Mouse (Mus musculus) MEL (cell line): ENCODE results near the gene Zbtb38. TPM values are rescaled to one million over a fixed set of nuclear protein-coding genes. Genes with fewer than 3 reads are reported as not detected.
A peak's percentile ranks its signal among the peaks of the same experiment; 100 is the strongest.

Experiments used
- DNase-seq: peaks from one replicate; pipeline ENCODE4 v3.0.0; 2011; ENCODE audit warnings: low read depth, low spot score
- H3K27ac ChIP-seq: 2 replicates; pipeline ENCODE4 v1.5.1; 2012; ENCODE audit warnings: low read depth, mild to moderate bottlenecking, control low read depth, low read length, moderate library complexity; ENCODE audit not compliant: control insufficient read depth
- H3K27me3 ChIP-seq, 2 experiments: fragments of 150-350 bp in 1 of 2; sonication (generic) in 1 of 2; 2 replicates each; pipeline ENCODE4 v1.6.1; 2012; ENCODE audit warnings: low read length in 2 of 2, mild to moderate bottlenecking in 2 of 2, improper control_type of control experiment in 1 of 2, moderate library complexity in 1 of 2; ENCODE audit not compliant: insufficient read depth in 2 of 2, control insufficient read depth in 1 of 2
- H3K36me3 ChIP-seq, 2 experiments: 2 replicates each; pipeline ENCODE4 v1.6.1; 2012 to 2014; ENCODE audit warnings: low read length in 2 of 2, improper control_type of control experiment in 1 of 2, inconsistent platforms in 1 of 2, mild to moderate bottlenecking in 1 of 2; ENCODE audit not compliant: insufficient read depth in 2 of 2, control insufficient read depth in 1 of 2
- H3K4me1 ChIP-seq, 2 experiments: fragments of 150-350 bp in 1 of 2; sonication (generic) in 1 of 2; 2 replicates each; pipeline ENCODE4 v1.6.1; 2012; ENCODE audit warnings: low read length in 2 of 2, improper control_type of control experiment in 1 of 2, mild to moderate bottlenecking in 1 of 2; ENCODE audit not compliant: insufficient read depth in 2 of 2, control insufficient read depth in 1 of 2
- H3K4me3 ChIP-seq, 2 experiments: fragments of 150-350 bp in 1 of 2; sonication (generic) in 1 of 2; 2 replicates each; pipeline ENCODE4 v1.5.1; 2012; ENCODE audit warnings: low read depth in 2 of 2, low read length in 2 of 2, mild to moderate bottlenecking in 2 of 2, moderate library complexity in 2 of 2, control low read depth in 1 of 2, improper control_type of control experiment in 1 of 2; ENCODE audit not compliant: control insufficient read depth in 1 of 2, insufficient read depth in 1 of 2
- H3K79me2 ChIP-seq: 2 replicates; pipeline ENCODE4 v1.6.1; 2012; ENCODE audit warnings: mild to moderate bottlenecking, low read length, moderate library complexity; ENCODE audit not compliant: control insufficient read depth, poor library complexity, insufficient read depth
- H3K9ac ChIP-seq: 2 replicates; pipeline ENCODE4 v1.6.1; 2012; ENCODE audit warnings: low read depth, mild to moderate bottlenecking, control low read depth, low read length, moderate library complexity; ENCODE audit not compliant: control insufficient read depth, poor library complexity, severe bottlenecking
- H3K9me3 ChIP-seq: fragments of 150-350 bp; sonication (generic); replicated peaks from 2 replicates; pipeline ENCODE4 v1.6.1; 2012; ENCODE audit warnings: mild to moderate bottlenecking, low read length, improper control_type of control experiment, moderate library complexity; ENCODE audit not compliant: insufficient read depth
- BHLHE40 ChIP-seq: IDR thresholded peaks from 2 replicates; pipeline ENCODE4 v1.6.1; 2012; ENCODE audit warnings: low read depth, mild to moderate bottlenecking, inconsistent platforms, low read length, improper control_type of control experiment, borderline replicate concordance
- CHD1 ChIP-seq: IDR thresholded peaks from 2 replicates; pipeline ENCODE4 v1.6.1; 2012; ENCODE audit warnings: low read depth, mild to moderate bottlenecking, inconsistent platforms, low read length, improper control_type of control experiment
- CHD2 ChIP-seq: IDR thresholded peaks from 2 replicates; pipeline ENCODE4 v1.6.1; 2011; ENCODE audit warnings: low read length, improper control_type of control experiment
- CTCF ChIP-seq, 3 experiments: IDR thresholded peaks in 2 of 3; conservative IDR thresholded peaks in 1 of 3; 2 replicates each; pipeline ENCODE4 v1.5.1; 2011 to 2012; ENCODE audit warnings: low read length in 3 of 3, low read depth in 2 of 3, mild to moderate bottlenecking in 2 of 3, improper control_type of control experiment in 1 of 3, inconsistent platforms in 1 of 3, mixed read lengths in 1 of 3, moderate library complexity in 1 of 3; ENCODE audit not compliant: control insufficient read depth in 1 of 3, insufficient read depth in 1 of 3, poor library complexity in 1 of 3, severe bottlenecking in 1 of 3
- E2F4 ChIP-seq: IDR thresholded peaks from 2 replicates; pipeline ENCODE4 v1.6.1; 2011; ENCODE audit warnings: low read depth, low read length, improper control_type of control experiment, borderline replicate concordance
- ELF1 ChIP-seq: IDR thresholded peaks from 2 replicates; pipeline ENCODE4 v1.6.1; 2014; ENCODE audit warnings: low read depth, mild to moderate bottlenecking, inconsistent platforms, low read length, improper control_type of control experiment, moderate library complexity
- EP300 ChIP-seq, 2 experiments: IDR thresholded peaks; 2 replicates each; pipeline ENCODE4 v1.6.1; 2011; ENCODE audit warnings: improper control_type of control experiment in 2 of 2, low read length in 2 of 2, low read depth in 1 of 2, mild to moderate bottlenecking in 1 of 2
- ETS1 ChIP-seq: IDR thresholded peaks from 2 replicates; pipeline ENCODE4 v1.6.1; 2012; ENCODE audit warnings: low read depth, mild to moderate bottlenecking, inconsistent platforms, low read length, improper control_type of control experiment, moderate library complexity
- GABPA ChIP-seq: IDR thresholded peaks from 2 replicates; pipeline ENCODE4 v1.6.1; 2012; ENCODE audit warnings: low read depth, mild to moderate bottlenecking, inconsistent platforms, low read length, improper control_type of control experiment, moderate library complexity
- GATA1 ChIP-seq: IDR thresholded peaks from 2 replicates; pipeline ENCODE4 v1.6.1; 2011; ENCODE audit warnings: low read depth, low read length, improper control_type of control experiment
- HCFC1 ChIP-seq: IDR thresholded peaks from 2 replicates; pipeline ENCODE4 v1.6.1; 2012; ENCODE audit warnings: low read depth, mild to moderate bottlenecking, inconsistent platforms, low read length, improper control_type of control experiment, moderate library complexity
- JUND ChIP-seq: IDR thresholded peaks from 2 replicates; pipeline ENCODE4 v1.6.1; 2011; ENCODE audit warnings: low read depth, mild to moderate bottlenecking, improper control_type of control experiment, low read length
- KAT2A ChIP-seq: conservative IDR thresholded peaks from 2 replicates; pipeline ENCODE4 v1.6.1; 2012; ENCODE audit warnings: low read depth, low read length, improper control_type of control experiment, inconsistent platforms
- MAFK ChIP-seq: IDR thresholded peaks from 2 replicates; pipeline ENCODE4 v1.6.1; 2011; ENCODE audit warnings: low read depth, mild to moderate bottlenecking, low read length, improper control_type of control experiment, borderline replicate concordance
- MAZ ChIP-seq: IDR thresholded peaks from 2 replicates; pipeline ENCODE4 v1.6.1; 2012; ENCODE audit warnings: low read depth, mild to moderate bottlenecking, inconsistent platforms, low read length, improper control_type of control experiment
- MEF2A ChIP-seq: IDR thresholded peaks from 2 replicates; pipeline ENCODE4 v1.6.1; 2014; ENCODE audit warnings: low read depth, mild to moderate bottlenecking, inconsistent platforms, low read length, improper control_type of control experiment; ENCODE audit not compliant: poor library complexity, insufficient replicate concordance, severe bottlenecking; ENCODE audit errors: extremely low read depth
- MXI1 ChIP-seq: IDR thresholded peaks from 2 replicates; pipeline ENCODE4 v1.6.1; 2011; ENCODE audit warnings: mild to moderate bottlenecking, low read depth, low read length, improper control_type of control experiment
- MYB ChIP-seq: IDR thresholded peaks from 2 replicates; pipeline ENCODE4 v1.6.1; 2011; ENCODE audit warnings: mild to moderate bottlenecking, low read depth, low read length, improper control_type of control experiment
- MYC ChIP-seq: IDR thresholded peaks from 2 replicates; pipeline ENCODE4 v1.6.1; 2011; ENCODE audit warnings: low read depth, mild to moderate bottlenecking, low read length, improper control_type of control experiment, moderate library complexity
- NELFE ChIP-seq: IDR thresholded peaks from 2 replicates; pipeline ENCODE4 v1.6.1; 2011; ENCODE audit warnings: low read depth, low read length, improper control_type of control experiment
- NRF1 ChIP-seq: IDR thresholded peaks from 2 replicates; pipeline ENCODE4 v1.6.1; 2014; ENCODE audit warnings: low read depth, mild to moderate bottlenecking, inconsistent platforms, low read length, improper control_type of control experiment, moderate library complexity; ENCODE audit not compliant: poor library complexity, insufficient read depth, severe bottlenecking
- POLR2A ChIP-seq, 2 experiments: IDR thresholded peaks; 2 replicates each; pipeline ENCODE4 v1.6.1; 2011 to 2012; ENCODE audit warnings: low read length in 2 of 2, mild to moderate bottlenecking in 2 of 2, control low read depth in 1 of 2, improper control_type of control experiment in 1 of 2, low read depth in 1 of 2, moderate library complexity in 1 of 2; ENCODE audit not compliant: control insufficient read depth in 1 of 2, insufficient read depth in 1 of 2, poor library complexity in 1 of 2
- POLR2AphosphoS2 ChIP-seq: IDR thresholded peaks from 2 replicates; pipeline ENCODE4 v1.6.1; 2011; ENCODE audit warnings: low read length, improper control_type of control experiment
- POLR2AphosphoS5 ChIP-seq: IDR thresholded peaks from 2 replicates; pipeline ENCODE4 v1.6.1; 2012; ENCODE audit warnings: low read depth, borderline replicate concordance, mild to moderate bottlenecking, inconsistent platforms, low read length, moderate library complexity, mixed read lengths
- RCOR1 ChIP-seq: IDR thresholded peaks from 2 replicates; pipeline ENCODE4 v1.6.1; 2012; ENCODE audit warnings: low read depth, mild to moderate bottlenecking, inconsistent platforms, low read length, improper control_type of control experiment
- SIN3A ChIP-seq: IDR thresholded peaks from 2 replicates; pipeline ENCODE4 v1.6.1; 2012; ENCODE audit warnings: low read length, improper control_type of control experiment, inconsistent platforms
- SMC3 ChIP-seq: IDR thresholded peaks from 2 replicates; pipeline ENCODE4 v1.6.1; 2011; ENCODE audit warnings: low read depth, low read length, improper control_type of control experiment
- TAL1 ChIP-seq: IDR thresholded peaks from 2 replicates; pipeline ENCODE4 v1.6.1; 2012; ENCODE audit warnings: mild to moderate bottlenecking, inconsistent platforms, low read length, moderate library complexity, mixed read lengths
- TBP ChIP-seq: IDR thresholded peaks from 2 replicates; pipeline ENCODE4 v1.8.0; 2011; ENCODE audit warnings: low read depth, low read length, improper control_type of control experiment
- TCF12 ChIP-seq: IDR thresholded peaks from 2 replicates; pipeline ENCODE4 v1.6.1; 2014; ENCODE audit warnings: low read depth, mild to moderate bottlenecking, inconsistent platforms, low read length, improper control_type of control experiment, moderate library complexity
- USF1 ChIP-seq: IDR thresholded peaks from 2 replicates; pipeline ENCODE4 v1.6.1; 2014; ENCODE audit warnings: low read depth, mild to moderate bottlenecking, inconsistent platforms, low read length, improper control_type of control experiment, moderate library complexity
- USF2 ChIP-seq, 2 experiments: IDR thresholded peaks; 2 replicates each; pipeline ENCODE4 v1.6.1; 2011 to 2012; ENCODE audit warnings: improper control_type of control experiment in 2 of 2, low read length in 2 of 2, borderline replicate concordance in 1 of 2, inconsistent platforms in 1 of 2, low read depth in 1 of 2, mild to moderate bottlenecking in 1 of 2; ENCODE audit not compliant: insufficient read depth in 1 of 2
- ZKSCAN1 ChIP-seq: IDR thresholded peaks from 2 replicates; pipeline ENCODE4 v1.6.1; 2012; ENCODE audit warnings: low read depth, mild to moderate bottlenecking, inconsistent platforms, low read length, improper control_type of control experiment, moderate library complexity
- ZMIZ1 ChIP-seq: IDR thresholded peaks from 2 replicates; pipeline ENCODE4 v1.6.1; 2012; ENCODE audit warnings: low read depth, mild to moderate bottlenecking, inconsistent platforms, low read length, improper control_type of control experiment, moderate library complexity
- ZNF384 ChIP-seq: IDR thresholded peaks from 2 replicates; pipeline ENCODE4 v1.6.1; 2012; ENCODE audit warnings: low read depth, mild to moderate bottlenecking, inconsistent platforms, low read length, improper control_type of control experiment
- polyA plus RNA-seq, 2 experiments: library from polyadenylated mRNA; stranded (reverse) in 1 of 2; unstranded in 1 of 2; fragments of >175 nt in 1 of 2; fragments of >200 nt in 1 of 2; gene quantifications; 2 replicates each; pipeline versions ENCODE4 v1.2.1 to v1.2.4; 2012; ENCODE audit warnings: low replicate concordance in 2 of 2, low read depth in 1 of 2; ENCODE audit not compliant: insufficient read length in 2 of 2, insufficient read depth in 1 of 2, missing spikeins in 1 of 2
- total RNA-seq: library from RNA; depleted of rRNA; stranded (reverse); fragments of 300-350 nt; gene quantifications from 2 replicates; pipeline ENCODE4 v1.2.3, GENCODE M21; 2012

Zbtb38 gene
- total and polyA plus RNA-seq, 3 experiments = 10.9 to 65.0 (median 12.2) TPM

GRCm38 (mm10) chr9:96723650-96724049 lies 29.0 kb downstream of the Zbtb38 start:
- peaks cover 16 to 27% of the 10 kb centered on the region in 2 experiments for H3K4me1 ChIP-seq
- H3K27me3 ChIP-seq = no peaks in the 10 kb centered on the region
- peak overlapping the region; percentile 51 for H3K9ac ChIP-seq
- peaks cover 14% of the 10 kb centered on the region for H3K79me2 ChIP-seq
- no peaks in the 10 kb centered on the region for H3K9me3 ChIP-seq
- H3K36me3 ChIP-seq = peaks cover 0 to 33% of the 10 kb centered on the region in 2 experiments; a peak in 2 of 4 replicates
- DNase-seq = peak; percentile 82
- peak overlapping the region in 1 of 2 experiments; percentile 4; a peak in 1 of 4 replicates for H3K4me3 ChIP-seq
- peak overlapping the region; percentile 62 for H3K27ac ChIP-seq
- TF ChIP-seq TBP (peak; percentile 71), CTCF (IDR thresholded peaks at IDR 0.05 in 2 of 3, conservative IDR thresholded peaks at IDR 0.05 in 1 of 3; ENCODE audit: control insufficient read depth in 1 of 3, insufficient read depth in 1 of 3, low read depth in 2 of 3, low read length in 3 of 3, poor library complexity in 1 of 3, severe bottlenecking in 1 of 3) (no peak), MEF2A (no peak), RCOR1 (0 out of 2 replicates have a peak, but pooled peaks have one; percentile 66), ZKSCAN1 (no peak), MYC (no peak), CHD1 (no peak), MAZ (no peak), SMC3 (no peak), TAL1 (peak; percentile 58), USF1 (no peak), NELFE (peak; percentile 34; the same call in 1 of the 2 replicates), ETS1 (peak; percentile 88), JUND (no peak), E2F4 (no peak), GATA1 (peak; percentile 95), KAT2A (no peak; the same call in 1 of the 2 replicates), TCF12 (peak; percentile 80), MAFK (no peak), POLR2AphosphoS2 (no peak; the same call in 1 of the 2 replicates), GABPA (no peak), ZNF384 (no peak), CHD2 (no peak), USF2 (IDR thresholded peaks at IDR 0.05; ENCODE audit: borderline replicate concordance in 1 of 2, insufficient read depth in 1 of 2, low read depth in 1 of 2, low read length in 2 of 2) (no peak), NRF1 (no peak), SIN3A (peak; percentile 50), MXI1 (no peak; the same call in 1 of the 2 replicates), EP300 (IDR thresholded peaks at IDR 0.05; ENCODE audit: low read depth in 1 of 2, low read length in 2 of 2) (peak; percentile 82; a peak in 3 of 4 replicates), BHLHE40 (no peak), HCFC1 (peak; percentile 64), ZMIZ1 (no peak), POLR2AphosphoS5 (no peak), ELF1 (peak; percentile 81), POLR2A (IDR thresholded peaks at IDR 0.05; ENCODE audit: control insufficient read depth in 1 of 2, insufficient read depth in 1 of 2, low read depth in 1 of 2, low read length in 2 of 2, poor library complexity in 1 of 2) (peak in 1 of 2 experiments; percentile 51; a peak in 1 of 4 replicates), MYB (no peak)
